Mouse (Mus musculus) hindbrain, embryonic 15.5 days (tissue): ENCODE data around the gene Prickle1. TPM values are rescaled to one million over a fixed set of nuclear protein-coding genes. Genes with fewer than 3 reads are reported as not detected.

Source experiments
- ATAC-seq: fragments of 200-750 bp; cut with Nextera tagmentation; 2 replicates; pipeline ENCODE4 v1.8.0; 2017; ENCODE audit warnings: low read depth, moderate number of reproducible peaks, moderate TSS enrichment; ENCODE audit not compliant: low FRiP score
- H3K27ac ChIP-seq: fragments of 300-500 bp; sonication (generic); replicated peaks from 2 replicates; pipeline ENCODE4 v1.5.1; 2015; ENCODE audit warnings: mild to moderate bottlenecking, inconsistent platforms
- H3K27me3 ChIP-seq: fragments of 300-500 bp; sonication (generic); 2 replicates; pipeline ENCODE4 v1.6.1; 2015; ENCODE audit warnings: control low read depth, inconsistent platforms
- H3K36me3 ChIP-seq: fragments of 300-500 bp; sonication (generic); 2 replicates; pipeline ENCODE4 v1.6.1; 2015; ENCODE audit warnings: control low read depth, inconsistent platforms
- H3K4me1 ChIP-seq: fragments of 300-500 bp; sonication (generic); replicated peaks from 2 replicates; pipeline ENCODE4 v1.6.1; 2015; ENCODE audit warnings: control low read depth, inconsistent platforms
- H3K4me2 ChIP-seq: fragments of 300-500 bp; sonication (generic); 2 replicates; pipeline ENCODE4 v1.6.1; 2015; ENCODE audit warnings: moderate library complexity, mild to moderate bottlenecking, inconsistent platforms
- H3K4me3 ChIP-seq: fragments of 300-500 bp; sonication (generic); 2 replicates; pipeline ENCODE4 v1.5.1; 2015; ENCODE audit warnings: mild to moderate bottlenecking, inconsistent platforms
- H3K9ac ChIP-seq: fragments of 300-500 bp; sonication (generic); 2 replicates; pipeline ENCODE4 v1.6.1; 2015; ENCODE audit warnings: inconsistent platforms
- H3K9me3 ChIP-seq: fragments of 300-500 bp; sonication (generic); 2 replicates; pipeline ENCODE4 v1.6.1; 2016; ENCODE audit warnings: control low read depth, inconsistent platforms
- WGBS: fragments of 180-500 bp; shearing (Covaris S2); methylation state at CpG from one replicate; pipeline ENCODE4 v1.1.7; 2015; 5-methylcytosine and 5-hydroxymethylcytosine counted together
- polyA plus RNA-seq: library from polyadenylated mRNA; unstranded; fragments of >200 nt; fragmentation: Nextera tagmentation; extraction: Ambion mirVana; gene quantifications from 2 replicates; pipeline ENCODE4 v1.2.1, GENCODE M21; 2015

Gene Prickle1
- polyA plus RNA-seq, 1 experiment from 2014 or later = 21.1 TPM

DNA sequence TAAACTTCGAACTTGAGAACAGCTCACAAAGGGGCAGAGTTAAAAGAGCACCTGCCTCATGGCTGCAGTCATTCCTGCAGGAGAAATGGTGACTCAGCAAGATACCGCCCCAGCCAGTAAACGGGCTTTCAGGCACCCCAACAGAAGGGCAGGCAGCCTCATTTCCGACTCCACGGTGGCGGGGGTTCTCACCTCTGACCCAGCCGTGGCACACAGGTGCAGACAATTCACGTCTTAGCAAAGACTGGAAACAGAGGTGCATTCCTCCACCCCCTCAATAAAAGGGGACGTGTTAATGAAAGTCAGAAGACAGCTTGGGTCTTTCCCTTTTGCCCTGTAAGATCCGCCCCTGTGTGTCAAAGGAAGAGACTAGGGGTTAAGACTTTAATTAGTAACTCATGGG lies 81.8 kb downstream of the Prickle1 start:
- Histone ChIP-seq H3K4me3 (no peak overlapping the region), H3K36me3 (no peaks in the 10 kb centered on the region), H3K27ac (no peak overlapping the region), H3K27me3 (peaks cover 9% of the 10 kb centered on the region; the same call in 1 of the 2 replicates), H3K4me2 (peak overlapping the region; percentile 20; the same call in 1 of the 2 replicates), H3K4me1 (peaks cover 47% of the 10 kb centered on the region), H3K9me3 (no peaks in the 10 kb centered on the region), H3K9ac (no peak overlapping the region)
- WGBS = 9% methylated on average over 10 of the region's 10 CpGs
- ATAC-seq = no peak

DNA sequence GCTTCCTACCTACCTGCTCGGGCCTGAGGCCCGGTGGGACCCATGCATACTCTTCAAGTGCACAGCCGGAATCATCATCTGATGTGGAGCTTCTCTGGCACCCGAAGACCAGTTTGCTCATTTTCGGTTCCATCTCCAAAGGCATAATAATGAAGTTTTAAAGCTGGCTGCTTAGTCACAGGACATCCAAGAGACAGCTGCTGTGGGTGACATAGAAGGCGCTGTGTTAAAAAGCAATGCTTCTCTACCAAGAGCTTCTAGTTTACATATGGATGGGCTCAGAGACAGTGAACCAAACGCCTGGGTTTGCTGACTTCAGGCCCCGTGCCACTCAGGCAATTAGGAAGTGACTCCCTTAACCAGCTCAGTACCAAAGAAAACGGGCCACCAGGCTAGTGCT lies 83.3 kb downstream of the Prickle1 start:
- ATAC-seq = no peak
- Histone ChIP-seq H3K36me3 (peaks cover 8% of the 10 kb centered on the region), H3K4me3 (no peak overlapping the region), H3K27ac (no peak overlapping the region), H3K9me3 (no peaks in the 10 kb centered on the region), H3K4me2 (no peak overlapping the region), H3K9ac (no peak overlapping the region), H3K27me3 (peaks cover 9% of the 10 kb centered on the region; the same call in 1 of the 2 replicates), H3K4me1 (peaks cover 32% of the 10 kb centered on the region)
- 31% methylated on average over 9 of the region's 9 CpGs for WGBS

DNA sequence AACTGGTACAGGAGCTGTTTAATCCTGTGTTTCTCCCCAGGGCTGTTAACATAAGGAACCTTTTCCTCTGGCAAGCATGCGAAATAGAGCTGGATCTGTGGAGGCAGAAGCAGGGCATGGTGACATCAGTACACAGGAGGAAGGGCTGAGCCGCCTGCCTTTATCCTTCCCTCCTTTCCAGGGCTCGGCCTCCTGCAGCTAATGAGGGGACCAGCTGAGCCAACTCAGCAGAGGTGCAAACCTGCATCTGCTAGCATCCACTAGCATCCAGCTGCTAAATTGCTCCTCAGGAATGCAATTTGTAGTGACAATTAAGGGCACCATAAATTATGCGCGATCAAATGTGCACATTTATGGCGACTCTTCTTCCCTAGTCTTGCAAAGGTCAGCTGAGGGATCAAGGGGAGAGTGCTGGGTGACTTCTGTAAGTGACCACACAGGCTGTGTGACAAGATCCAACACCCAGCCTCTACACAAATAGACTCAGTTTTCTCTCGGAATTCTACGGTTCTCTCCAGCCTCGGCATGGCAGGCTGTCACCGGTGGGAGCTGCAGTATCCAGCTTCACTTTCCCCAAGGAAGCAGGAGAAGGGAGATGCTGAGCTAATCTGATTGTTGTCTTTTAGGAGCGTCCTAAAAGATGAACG lies 84.9 kb downstream of the Prickle1 start:
- H3K9ac ChIP-seq = 0 out of 2 replicates have a peak overlapping the region, but pooled peaks have one; percentile 2
- 29% methylated on average over 12 of the region's 12 CpGs for WGBS
- peaks cover 30% of the 10 kb centered on the region for H3K4me1 ChIP-seq
- H3K27ac ChIP-seq = peak overlapping the region; percentile 64
- peak overlapping the region; percentile 9; the same call in 1 of the 2 replicates for H3K4me2 ChIP-seq
- no peak overlapping the region for H3K4me3 ChIP-seq
- H3K9me3 ChIP-seq = no peaks in the 10 kb centered on the region
- peak; percentile 68; the same call in 1 of the 2 replicates for ATAC-seq
- H3K36me3 ChIP-seq = peaks cover 11% of the 10 kb centered on the region
- H3K27me3 ChIP-seq = 0 out of 2 replicates have a peak, but pooled peaks cover 6% of the 10 kb centered on the region

DNA sequence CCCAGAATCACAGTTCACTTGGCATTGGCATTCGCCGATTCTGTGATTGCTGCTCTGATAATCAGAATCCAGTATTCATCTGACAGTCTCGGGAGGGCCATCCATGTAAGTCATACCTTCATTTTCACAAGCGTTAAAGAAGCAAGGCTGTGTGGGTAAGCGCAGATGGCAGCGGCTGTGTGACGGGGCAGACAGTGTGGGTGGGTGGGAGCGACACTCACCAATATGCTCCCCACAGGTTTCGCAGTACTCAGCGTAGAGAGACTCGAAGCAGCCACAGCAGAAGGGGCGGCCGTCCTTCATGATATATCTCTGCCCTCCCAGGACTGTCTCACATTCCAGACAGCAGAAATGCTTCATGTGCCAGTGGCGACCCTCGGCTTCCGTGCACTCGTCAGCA lies 90.9 kb downstream of the Prickle1 start:
- 82% methylated on average over 17 of the region's 17 CpGs for WGBS
- Histone ChIP-seq H3K27me3 (no peaks in the 10 kb centered on the region), H3K36me3 (peaks cover 37% of the 10 kb centered on the region), H3K9ac (no peak overlapping the region), H3K9me3 (no peaks in the 10 kb centered on the region), H3K27ac (no peak overlapping the region), H3K4me1 (no peaks in the 10 kb centered on the region), H3K4me3 (no peak overlapping the region), H3K4me2 (no peak overlapping the region)
- no peak for ATAC-seq

DNA sequence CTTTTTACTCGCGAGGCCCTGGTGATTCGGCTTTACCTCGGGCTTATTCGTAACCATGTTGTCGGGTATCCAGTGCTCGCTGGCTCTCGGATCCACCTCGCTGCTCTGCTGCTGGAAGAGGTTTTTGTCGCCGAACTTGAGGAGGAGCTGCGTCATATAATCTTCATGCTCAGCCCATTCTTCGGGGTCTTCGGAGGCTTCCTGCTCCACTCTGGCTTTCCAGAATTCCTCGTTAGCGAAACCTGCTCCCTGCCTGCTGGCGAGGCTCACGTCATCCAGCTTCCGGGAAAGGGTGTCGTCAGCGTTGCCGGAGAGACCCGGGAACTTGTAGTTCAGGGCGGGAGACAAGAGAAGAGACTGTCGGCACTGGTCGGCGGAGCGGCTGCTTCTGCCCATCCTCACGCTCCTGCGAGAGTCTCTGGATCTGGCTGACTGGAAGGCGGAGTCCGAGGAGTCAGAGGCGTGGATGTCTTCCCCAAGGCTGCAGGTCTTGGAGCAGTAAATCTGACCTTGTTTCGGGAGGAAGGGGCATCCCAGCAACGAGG lies 92.4 kb downstream of the Prickle1 start:
- Histone ChIP-seq H3K4me2 (no peak overlapping the region), H3K36me3 (peaks cover 38% of the 10 kb centered on the region), H3K9ac (no peak overlapping the region), H3K9me3 (no peaks in the 10 kb centered on the region), H3K4me1 (no peaks in the 10 kb centered on the region), H3K27ac (no peak overlapping the region), H3K27me3 (no peaks in the 10 kb centered on the region), H3K4me3 (no peak overlapping the region)
- WGBS = 96% methylated on average over 35 of the region's 35 CpGs
- no peak for ATAC-seq

DNA sequence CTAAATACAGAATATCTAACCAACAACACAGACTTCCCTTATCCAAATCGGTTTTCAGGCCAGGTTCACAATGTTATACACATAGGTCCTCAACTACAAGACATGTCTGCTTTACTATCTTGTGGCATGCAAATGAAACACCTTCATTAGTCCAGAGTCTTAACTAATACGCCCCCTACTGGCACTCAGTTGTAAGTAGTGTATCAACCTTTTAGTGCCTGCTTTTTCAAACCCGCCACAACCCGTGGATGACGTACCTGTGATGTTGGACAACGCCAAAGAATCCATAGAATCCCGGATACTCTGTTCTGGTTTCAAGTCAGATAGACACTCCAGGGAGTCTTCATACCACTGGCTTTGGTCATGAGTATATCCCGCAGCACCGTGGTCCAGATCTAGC lies 93.0 kb downstream of the Prickle1 start:
- no peak overlapping the region for H3K4me2 ChIP-seq
- 95% methylated on average over 9 of the region's 9 CpGs for WGBS
- H3K36me3 ChIP-seq = peaks cover 36% of the 10 kb centered on the region
- H3K9me3 ChIP-seq = no peaks in the 10 kb centered on the region
- H3K4me1 ChIP-seq = no peaks in the 10 kb centered on the region
- H3K9ac ChIP-seq = no peak overlapping the region
- H3K27me3 ChIP-seq = no peaks in the 10 kb centered on the region
- H3K27ac ChIP-seq = no peak overlapping the region
- no peak for ATAC-seq
- H3K4me3 ChIP-seq = no peak overlapping the region

DNA sequence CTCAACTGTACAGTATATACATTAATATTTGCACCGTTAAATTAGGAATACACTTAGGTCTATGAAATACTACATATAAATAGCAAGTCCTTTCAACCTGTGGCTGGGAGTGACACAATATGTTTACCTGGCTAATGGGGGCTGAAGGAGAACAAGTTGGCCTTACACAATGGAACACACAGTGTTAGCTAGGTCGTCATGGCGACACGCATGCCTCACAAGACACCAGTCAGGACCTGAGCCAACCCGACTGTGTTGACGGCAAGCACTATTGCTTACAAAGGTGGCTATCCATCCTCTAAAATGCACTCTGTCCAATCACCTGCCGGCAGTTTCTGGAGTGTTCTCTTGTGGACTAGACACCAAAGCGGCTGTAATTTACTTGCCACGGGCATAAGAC lies 95.8 kb downstream of the Prickle1 start:
- peaks cover 31% of the 10 kb centered on the region for H3K36me3 ChIP-seq
- H3K9ac ChIP-seq = no peak overlapping the region
- no peaks in the 10 kb centered on the region for H3K27me3 ChIP-seq
- no peak overlapping the region for H3K4me3 ChIP-seq
- no peaks in the 10 kb centered on the region for H3K4me1 ChIP-seq
- no peak for ATAC-seq
- H3K9me3 ChIP-seq = no peaks in the 10 kb centered on the region
- H3K4me2 ChIP-seq = no peak overlapping the region
- 70% methylated on average over 9 of the region's 9 CpGs for WGBS
- no peak overlapping the region for H3K27ac ChIP-seq

DNA sequence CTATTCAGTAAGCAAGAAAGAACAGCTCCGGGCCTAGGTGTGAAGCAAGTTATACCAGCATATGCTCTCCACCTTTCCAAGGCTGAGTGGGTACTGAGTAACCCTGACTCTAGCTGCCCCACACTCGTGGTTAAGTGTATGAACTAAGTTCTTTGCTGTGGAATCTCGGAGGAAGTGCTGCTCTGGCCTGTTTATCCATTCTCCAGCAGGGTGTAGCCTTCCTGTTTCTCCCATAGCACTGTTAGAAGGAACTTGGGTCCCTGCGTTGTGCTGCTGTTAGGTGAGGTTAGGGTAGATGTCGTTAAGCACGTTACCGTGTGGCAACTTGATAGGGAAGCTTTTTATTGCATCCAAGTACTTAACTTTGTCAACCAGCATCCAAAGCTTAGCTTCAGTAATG lies 101.0 kb downstream of the Prickle1 start:
- Histone ChIP-seq H3K9me3 (no peaks in the 10 kb centered on the region), H3K4me1 (no peaks in the 10 kb centered on the region), H3K27ac (no peak overlapping the region), H3K27me3 (no peaks in the 10 kb centered on the region), H3K4me2 (no peak overlapping the region), H3K4me3 (no peak overlapping the region), H3K9ac (no peak overlapping the region), H3K36me3 (peaks cover 4% of the 10 kb centered on the region; the same call in 1 of the 2 replicates)
- WGBS = 92% methylated on average over 7 of the region's 7 CpGs
- ATAC-seq = no peak

DNA sequence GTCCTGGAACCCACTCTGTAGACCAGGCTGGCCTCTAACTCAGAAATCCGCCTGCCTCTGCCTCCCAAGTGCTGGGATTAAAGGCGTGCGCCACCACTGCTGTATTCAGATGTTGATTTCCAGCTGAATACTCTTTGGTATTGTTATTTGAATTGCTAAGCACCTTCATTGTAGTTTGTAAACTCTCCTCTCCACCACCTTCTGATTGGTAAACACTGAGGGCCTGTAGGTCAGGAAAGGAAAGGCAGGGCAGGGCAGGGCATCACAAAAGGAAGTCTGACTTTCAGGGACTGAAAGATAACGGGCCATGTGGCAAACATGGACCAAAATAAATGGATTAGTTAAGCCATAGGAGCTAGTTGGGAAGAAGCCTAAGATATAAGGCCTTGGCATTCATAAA lies 106.1 kb downstream of the Prickle1 start:
- no peaks in the 10 kb centered on the region for H3K4me1 ChIP-seq
- H3K36me3 ChIP-seq = no peaks in the 10 kb centered on the region
- H3K9ac ChIP-seq = no peak overlapping the region
- H3K27me3 ChIP-seq = no peaks in the 10 kb centered on the region
- 79% methylated on average over 4 of the region's 4 CpGs for WGBS
- no peak overlapping the region for H3K4me2 ChIP-seq
- H3K9me3 ChIP-seq = no peaks in the 10 kb centered on the region
- no peak overlapping the region for H3K4me3 ChIP-seq
- no peak for ATAC-seq
- H3K27ac ChIP-seq = no peak overlapping the region

DNA sequence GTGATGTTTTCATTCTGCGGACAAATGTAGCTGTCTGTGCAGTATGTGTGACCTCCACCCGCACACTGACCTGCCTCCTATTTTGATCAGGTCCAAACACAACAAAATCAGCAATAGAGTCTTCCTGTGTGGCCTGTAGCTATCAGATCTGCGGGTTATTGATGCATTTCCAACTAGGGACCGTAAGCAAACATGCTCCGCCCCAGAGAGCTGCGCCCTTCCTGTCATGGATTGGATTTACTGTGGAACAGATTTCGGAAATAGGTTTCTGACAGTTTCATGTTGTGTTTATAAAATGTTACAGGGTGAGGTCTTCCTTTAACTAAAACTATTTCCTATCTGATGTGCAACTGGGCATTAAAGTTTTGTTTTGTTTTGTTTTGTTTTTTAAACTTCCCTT lies 109.6 kb downstream of the Prickle1 start:
- no peaks in the 10 kb centered on the region for H3K4me1 ChIP-seq
- no peak overlapping the region for H3K9ac ChIP-seq
- no peaks in the 10 kb centered on the region for H3K9me3 ChIP-seq
- H3K27me3 ChIP-seq = no peaks in the 10 kb centered on the region
- no peak overlapping the region for H3K4me3 ChIP-seq
- 83% methylated on average over 7 of the region's 7 CpGs for WGBS
- ATAC-seq = no peak
- H3K27ac ChIP-seq = no peak overlapping the region
- no peak overlapping the region for H3K4me2 ChIP-seq
- H3K36me3 ChIP-seq = no peaks in the 10 kb centered on the region

DNA sequence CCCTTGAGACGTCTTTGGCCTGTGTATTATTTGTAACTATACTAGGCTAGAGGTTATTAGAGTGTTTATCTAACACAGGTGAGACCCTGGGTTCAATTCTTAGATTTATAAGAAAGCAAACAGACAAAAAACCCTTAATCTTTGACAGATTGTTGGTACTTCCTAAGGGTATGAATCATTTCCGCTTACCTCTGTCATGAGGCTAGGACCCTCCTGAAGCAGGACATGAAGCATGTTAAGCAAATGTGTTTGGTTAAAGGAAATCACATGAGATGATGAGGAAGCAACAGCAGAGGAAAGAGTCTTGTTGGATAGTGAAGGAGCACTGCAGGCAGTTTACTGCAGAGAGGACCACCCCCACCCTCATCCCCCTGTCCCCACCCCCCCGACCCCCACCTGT lies 110.4 kb downstream of the Prickle1 start:
- ATAC-seq = no peak
- 90% methylated on average over 3 of the region's 3 CpGs for WGBS
- Histone ChIP-seq H3K4me3 (no peak overlapping the region), H3K4me2 (no peak overlapping the region), H3K36me3 (no peaks in the 10 kb centered on the region), H3K9ac (no peak overlapping the region), H3K27ac (no peak overlapping the region), H3K4me1 (no peaks in the 10 kb centered on the region), H3K27me3 (no peaks in the 10 kb centered on the region), H3K9me3 (no peaks in the 10 kb centered on the region)

DNA sequence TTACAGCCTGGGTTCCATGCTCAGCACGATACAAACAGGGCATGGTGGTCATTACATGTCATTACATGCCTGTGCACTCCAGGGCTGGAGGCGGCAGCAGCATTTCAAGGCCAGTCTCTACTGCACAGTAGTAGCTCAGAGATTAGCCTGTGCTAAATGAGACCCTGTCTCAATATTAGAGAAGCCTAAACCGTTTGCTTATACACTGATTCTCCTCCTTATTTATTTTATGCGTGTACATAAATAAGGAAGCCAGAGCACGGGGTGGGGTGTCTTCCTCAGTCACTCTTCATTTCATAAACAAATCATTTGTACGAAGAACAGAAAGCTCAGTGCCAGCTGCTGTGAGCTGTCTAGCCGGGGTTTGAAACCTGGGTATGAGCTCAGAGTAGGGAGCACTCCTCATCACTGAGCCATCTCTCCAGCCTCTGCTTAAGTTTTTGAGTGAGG lies 111.4 kb downstream of the Prickle1 start:
- Histone ChIP-seq H3K4me2 (no peak overlapping the region), H3K36me3 (no peaks in the 10 kb centered on the region), H3K9ac (no peak overlapping the region), H3K27me3 (no peaks in the 10 kb centered on the region), H3K4me1 (no peaks in the 10 kb centered on the region; the same call in 1 of the 2 replicates), H3K4me3 (no peak overlapping the region), H3K27ac (no peak overlapping the region), H3K9me3 (no peaks in the 10 kb centered on the region)
- 72% methylated on average over 7 of the region's 7 CpGs for WGBS
- ATAC-seq = no peak
